Mouse (Mus musculus): ENCODE measurements at regions not wholly inside any gene's neighbourhood (a gene's known extent, or its start where the extent isn't known, plus 50 kb on each side); places are given as distances from the start of the nearest gene placed in this dataset.

DNA sequence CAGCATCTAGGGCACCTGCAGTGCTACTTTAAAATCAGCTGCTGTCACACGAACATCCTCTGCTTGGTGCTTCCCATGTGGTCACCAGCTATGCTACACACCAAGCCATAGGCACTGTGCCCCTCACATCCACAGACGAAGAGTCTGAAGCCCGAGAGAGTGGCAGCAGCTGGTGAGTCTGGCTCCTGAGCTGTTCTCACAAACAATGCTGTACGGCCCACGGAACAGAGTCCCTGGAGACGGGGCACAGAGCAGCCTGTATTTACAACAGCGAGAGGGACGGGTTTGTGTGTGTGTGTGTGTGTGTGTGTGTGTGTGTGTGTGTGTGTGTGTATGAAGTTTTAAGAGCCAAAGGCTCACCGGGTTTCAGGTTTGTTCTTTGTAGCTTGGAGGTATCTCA is 50.7 kb upstream of the Ralgps2 start:
- Histone ChIP-seq H3K4me3 (ENCODE audit: low read depth, low read length) (no peak overlapping the region), H3K4me1 (ENCODE audit: control insufficient read depth, insufficient read depth, low read length) (peaks cover 6% of the 10 kb centered on the region), H3K27me3 (ENCODE audit: control insufficient read depth, insufficient read depth, low read length) (no peaks in the 10 kb centered on the region), H3K4me2 (ENCODE audit: low read depth) (no peak overlapping the region), H3K36me3 (ENCODE audit: control insufficient read depth, insufficient read depth, low read length) (no peaks in the 10 kb centered on the region), H3K27ac (ENCODE audit: low read depth, low read length) (0 out of 2 replicates have a peak overlapping the region, but pooled peaks have one; percentile 29), H3K9me3 (ENCODE audit: control insufficient read depth, low read length) (no peaks in the 10 kb centered on the region), H3K9ac (ENCODE audit: low read length) (peak overlapping the region; percentile 32)
- DNase-seq (ENCODE audit: low spot score) (peak; percentile 73), ATAC-seq (ENCODE audit: insufficient read depth, low FRiP score, low TSS enrichment) (peak; percentile 82)
- WGBS, result 42% methylated on average over 9 of the region's 9 CpGs

DNA sequence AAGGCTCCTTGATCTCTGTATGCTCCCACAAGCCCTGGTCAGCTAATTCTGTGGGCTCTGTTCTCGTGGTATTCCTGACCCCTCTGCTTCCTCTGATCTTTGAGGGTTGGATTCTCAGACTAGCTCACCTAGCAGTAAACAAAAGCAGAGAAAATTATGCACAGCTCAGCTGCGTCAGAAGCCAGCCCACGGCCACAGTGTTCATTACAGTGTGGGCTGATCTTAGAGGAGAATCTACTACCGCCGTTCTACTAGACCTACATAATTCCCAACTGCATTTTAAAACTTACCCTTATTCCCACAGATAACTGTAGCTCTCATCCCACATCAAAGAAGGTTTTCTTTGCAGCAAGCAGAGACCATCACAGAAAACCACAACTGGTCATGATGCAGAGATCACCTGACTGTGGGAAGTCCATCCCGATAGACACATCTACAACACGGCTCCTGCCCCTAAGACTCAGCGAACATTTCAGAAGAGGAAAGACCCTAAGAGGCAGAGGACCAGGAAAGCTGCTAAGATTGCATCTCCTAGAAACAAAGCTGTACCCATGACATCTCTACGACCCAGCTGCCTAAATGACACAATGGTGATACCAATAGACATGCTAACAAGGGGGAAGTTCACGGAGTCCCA is 49.8 kb upstream of the Ralgps2 start:
- H3K27ac ChIP-seq (ENCODE audit: low read depth, low read length), result 0 out of 2 replicates have a peak overlapping the region, but pooled peaks have one; percentile 29
- H3K4me3 ChIP-seq (ENCODE audit: low read depth, low read length), result no peak overlapping the region
- ATAC-seq (ENCODE audit: insufficient read depth, low FRiP score, low TSS enrichment) (no peak), DNase-seq (ENCODE audit: low spot score) (no peak)
- 75% methylated on average over 10 of the region's 10 CpGs for WGBS
- H3K27me3 ChIP-seq (ENCODE audit: control insufficient read depth, insufficient read depth, low read length), result no peaks in the 10 kb centered on the region
- no peaks in the 10 kb centered on the region for H3K9me3 ChIP-seq (ENCODE audit: control insufficient read depth, low read length)
- no peak overlapping the region for H3K9ac ChIP-seq (ENCODE audit: low read length)
- peaks cover 6% of the 10 kb centered on the region for H3K4me1 ChIP-seq (ENCODE audit: control insufficient read depth, insufficient read depth, low read length)
- no peaks in the 10 kb centered on the region for H3K36me3 ChIP-seq (ENCODE audit: control insufficient read depth, insufficient read depth, low read length)
- H3K4me2 ChIP-seq (ENCODE audit: low read depth), result no peak overlapping the region

All from neural tube, embryonic 11.5 days (tissue).